Mouse (Mus musculus): Measurements from ENCODE around the gene Zfp652. TPM values are rescaled to one million over a fixed set of nuclear protein-coding genes. Genes with fewer than 3 reads are reported as not detected.

The Zfp652 gene
- polyA plus RNA-seq, 1 experiment from 2014 or later, result 36.8 TPM

- H3K9me3 ChIP-seq (ENCODE audit: control insufficient read depth, low read length), result no peaks in the 10 kb centered on the region
- H3K4me3 ChIP-seq (replicated peaks; ENCODE audit: low read length), result no peak overlapping the region
- H3K27ac ChIP-seq (ENCODE audit: low read length), result no peak overlapping the region
- H3K9ac ChIP-seq (replicated peaks; ENCODE audit: low read depth, low read length), result no peak overlapping the region
- peaks cover 33% of the 10 kb centered on the region for H3K4me1 ChIP-seq (replicated peaks; ENCODE audit: control insufficient read depth, insufficient read depth, low read length)
- ATAC-seq, result no peak
- 5% methylated on average over 22 of the region's 22 CpGs for WGBS
- no peak overlapping the region; the same call in 1 of the 2 replicates for H3K4me2 ChIP-seq (ENCODE audit: low read length)
- H3K27me3 ChIP-seq (replicated peaks; ENCODE audit: control insufficient read depth, insufficient read depth, low read length), result peaks cover 67% of the 10 kb centered on the region
- no peaks in the 10 kb centered on the region for H3K36me3 ChIP-seq (ENCODE audit: control insufficient read depth, insufficient read depth)
Measured at GRCm38 (mm10) chr11:95834143-95834667, 121.7 kb downstream of the Zfp652 start.

DNA sequence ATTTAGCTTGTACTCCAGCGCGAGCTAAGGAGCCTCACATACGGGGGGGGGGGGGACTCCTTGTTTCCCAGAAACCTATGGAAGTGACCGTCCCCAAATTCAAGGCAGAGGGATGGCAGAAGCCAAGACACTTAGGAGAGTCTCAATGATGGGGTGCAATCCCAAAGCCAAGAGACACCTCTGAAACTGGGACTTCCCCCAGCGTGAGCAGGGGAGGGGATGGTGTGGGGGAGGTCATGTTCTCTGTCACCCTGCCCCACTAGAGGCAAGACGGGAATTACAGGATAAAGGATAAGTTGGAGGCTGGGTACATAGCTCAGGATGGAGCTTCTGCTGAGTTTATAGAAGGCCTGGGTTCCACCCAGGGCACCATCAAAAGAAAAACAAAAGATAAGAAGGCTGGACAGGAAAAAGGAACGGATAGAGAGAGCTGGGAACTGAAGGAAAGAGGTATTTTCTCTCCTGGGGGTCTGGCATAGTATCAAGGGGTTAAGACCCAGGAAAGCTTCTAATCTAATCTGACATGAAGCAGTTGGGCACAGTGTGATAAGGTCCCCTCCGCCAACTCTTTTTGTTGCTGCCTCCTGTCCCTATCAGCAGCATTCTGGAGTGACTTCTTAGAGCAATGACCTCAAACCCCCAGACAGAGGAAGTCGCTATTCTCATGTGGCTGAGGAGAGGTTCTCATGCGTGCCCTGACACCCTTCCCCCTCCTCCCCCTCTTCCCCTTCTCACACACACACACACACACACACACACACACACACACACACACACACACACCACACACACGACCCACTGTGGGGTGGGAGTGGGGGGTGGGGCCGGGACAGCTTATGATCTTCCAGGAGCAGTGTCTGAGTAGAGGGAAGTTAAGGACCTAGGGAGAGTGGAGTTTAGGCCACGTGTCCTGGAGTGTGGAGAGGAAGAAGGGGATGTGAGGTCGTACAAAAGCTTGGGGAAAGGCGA, 122.6 kb downstream of the Zfp652 start:
- Histone ChIP-seq H3K4me2 (ENCODE audit: low read length) (no peak overlapping the region), H3K27me3 (replicated peaks; ENCODE audit: control insufficient read depth, insufficient read depth, low read length) (peaks cover 58% of the 10 kb centered on the region), H3K4me3 (replicated peaks; ENCODE audit: low read length) (no peak overlapping the region), H3K36me3 (ENCODE audit: control insufficient read depth, insufficient read depth) (no peaks in the 10 kb centered on the region), H3K9ac (replicated peaks; ENCODE audit: low read depth, low read length) (no peak overlapping the region), H3K4me1 (replicated peaks; ENCODE audit: control insufficient read depth, insufficient read depth, low read length) (peaks cover 36% of the 10 kb centered on the region), H3K27ac (ENCODE audit: low read length) (no peak overlapping the region), H3K9me3 (ENCODE audit: control insufficient read depth, low read length) (no peaks in the 10 kb centered on the region)
- no peak for ATAC-seq
- 24% methylated on average over 15 of the region's 15 CpGs for WGBS

- Histone ChIP-seq H3K4me2 (ENCODE audit: low read length) (no peak overlapping the region), H3K36me3 (ENCODE audit: control insufficient read depth, insufficient read depth) (no peaks in the 10 kb centered on the region), H3K4me1 (replicated peaks; ENCODE audit: control insufficient read depth, insufficient read depth, low read length) (peaks cover 30% of the 10 kb centered on the region), H3K4me3 (replicated peaks; ENCODE audit: low read length) (no peak overlapping the region), H3K27ac (ENCODE audit: low read length) (no peak overlapping the region), H3K9ac (replicated peaks; ENCODE audit: low read depth, low read length) (no peak overlapping the region), H3K9me3 (ENCODE audit: control insufficient read depth, low read length) (no peaks in the 10 kb centered on the region), H3K27me3 (replicated peaks; ENCODE audit: control insufficient read depth, insufficient read depth, low read length) (peaks cover 54% of the 10 kb centered on the region)
- ATAC-seq, result no peak
- WGBS, result 56% methylated on average over 6 of the region's 6 CpGs
Measured at GRCm38 (mm10) chr11:95835832-95836231, 123.4 kb downstream of the Zfp652 start.

DNA sequence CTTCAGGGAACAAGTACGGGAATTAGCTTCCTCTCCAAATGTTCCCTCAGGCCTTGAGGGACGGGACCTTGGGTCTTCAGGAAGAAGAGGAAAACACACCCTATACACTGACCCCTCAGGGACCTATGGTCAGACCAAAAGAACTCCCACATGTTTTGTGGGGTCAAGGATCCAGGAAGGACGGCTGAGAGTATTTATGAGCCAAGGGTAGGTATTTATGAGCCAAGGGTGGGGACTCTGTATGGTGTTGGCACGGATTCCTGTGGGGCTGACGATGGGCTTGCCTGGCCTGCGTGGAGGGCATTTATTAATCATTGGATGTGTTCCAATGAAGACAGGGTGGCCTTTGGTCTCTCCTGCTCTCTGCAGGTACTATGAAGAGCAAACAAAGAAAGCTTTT, 124.0 kb downstream of the Zfp652 start:
- ATAC-seq, result no peak
- H3K4me2 ChIP-seq (ENCODE audit: low read length), result no peak overlapping the region

GRCm38 (mm10) chr11:95837059-95837458, 124.6 kb downstream of the Zfp652 start, which contains the start of gene Gngt2:
Gene Gngt2, plus strand, starts transcription at chr11:95837216.
- no peaks in the 10 kb centered on the region for H3K36me3 ChIP-seq (ENCODE audit: control insufficient read depth, insufficient read depth)
- no peak within 1 kb of the TSS for H3K4me2 ChIP-seq (ENCODE audit: low read length)
- peaks cover 24% of the 10 kb centered on the region for H3K4me1 ChIP-seq (replicated peaks; ENCODE audit: control insufficient read depth, insufficient read depth, low read length)
- no peak for ATAC-seq
- H3K4me3 ChIP-seq (replicated peaks; ENCODE audit: low read length), result no peak within 1 kb of the TSS
- no peak within 1 kb of the TSS for H3K9ac ChIP-seq (replicated peaks; ENCODE audit: low read depth, low read length)
- peaks cover 46% of the 10 kb centered on the region for H3K27me3 ChIP-seq (replicated peaks; ENCODE audit: control insufficient read depth, insufficient read depth, low read length)
- no peaks in the 10 kb centered on the region for H3K9me3 ChIP-seq (ENCODE audit: control insufficient read depth, low read length)
- WGBS, result 60% methylated on average over 10 of the region's 10 CpGs
- no peak within 1 kb of the TSS for H3K27ac ChIP-seq (ENCODE audit: low read length)

More for the DNA sequence above, 124.0 kb downstream of the Zfp652 start:
- Histone ChIP-seq H3K4me3 (replicated peaks; ENCODE audit: low read length) (no peak overlapping the region), H3K27me3 (replicated peaks; ENCODE audit: control insufficient read depth, insufficient read depth, low read length) (peaks cover 52% of the 10 kb centered on the region), H3K9me3 (ENCODE audit: control insufficient read depth, low read length) (no peaks in the 10 kb centered on the region), H3K4me1 (replicated peaks; ENCODE audit: control insufficient read depth, insufficient read depth, low read length) (peaks cover 24% of the 10 kb centered on the region), H3K9ac (replicated peaks; ENCODE audit: low read depth, low read length) (no peak overlapping the region), H3K27ac (ENCODE audit: low read length) (no peak overlapping the region), H3K36me3 (ENCODE audit: control insufficient read depth, insufficient read depth) (no peaks in the 10 kb centered on the region)
- WGBS, result 49% methylated on average over 6 of the region's 6 CpGs

GRCm38 (mm10) chr11:95838598-95838997, 126.1 kb downstream of the Zfp652 start:
- no peak overlapping the region for H3K27ac ChIP-seq (ENCODE audit: low read length)
- peaks cover 30% of the 10 kb centered on the region for H3K27me3 ChIP-seq (replicated peaks; ENCODE audit: control insufficient read depth, insufficient read depth, low read length)

DNA sequence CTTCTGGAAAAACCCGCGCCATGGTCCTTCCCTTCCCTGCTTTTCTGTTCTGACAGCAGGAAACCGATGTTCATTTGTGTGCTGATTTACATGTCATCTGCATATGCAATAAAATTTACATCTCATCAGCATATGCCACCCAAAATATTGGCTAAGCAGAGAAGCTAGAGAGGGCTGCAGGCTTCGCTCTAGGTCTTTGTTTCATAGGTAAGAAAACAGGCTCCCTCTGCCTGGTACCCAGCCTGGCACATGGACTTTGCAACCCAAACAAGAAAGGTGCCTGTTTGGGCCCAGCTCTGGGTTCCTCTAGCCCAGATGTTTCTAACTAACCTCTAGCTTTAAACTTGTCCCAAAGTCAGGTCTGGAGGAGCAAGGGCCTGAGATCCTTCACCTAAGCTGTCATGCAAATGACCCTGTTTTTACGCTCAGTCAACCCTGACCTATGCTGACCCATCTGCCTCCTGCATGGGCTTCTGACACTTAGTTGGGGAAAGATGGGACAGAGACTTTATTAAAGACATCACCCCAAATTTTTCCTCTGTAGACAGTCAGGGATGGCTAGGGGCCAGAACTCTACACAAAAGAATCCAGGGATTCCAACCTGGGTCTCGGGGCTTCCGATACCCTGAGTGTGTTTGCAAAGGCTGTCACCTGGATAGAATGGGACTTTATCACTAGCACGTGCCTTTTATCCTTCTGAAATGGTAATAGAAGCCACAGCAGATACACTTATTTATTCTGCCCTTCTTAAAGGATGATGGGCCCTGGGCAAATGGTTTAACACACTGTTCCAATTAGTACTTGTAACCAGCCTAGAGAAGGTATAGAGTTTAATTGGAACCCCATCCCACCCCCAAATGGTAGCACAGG, 126.8 kb downstream of the Zfp652 start:
- Histone ChIP-seq H3K36me3 (ENCODE audit: control insufficient read depth, insufficient read depth) (no peaks in the 10 kb centered on the region), H3K27ac (ENCODE audit: low read length) (no peak overlapping the region), H3K4me1 (replicated peaks; ENCODE audit: control insufficient read depth, insufficient read depth, low read length) (peaks cover 18% of the 10 kb centered on the region), H3K4me3 (replicated peaks; ENCODE audit: low read length) (no peak overlapping the region), H3K27me3 (replicated peaks; ENCODE audit: control insufficient read depth, insufficient read depth, low read length) (peaks cover 24% of the 10 kb centered on the region), H3K9me3 (ENCODE audit: control insufficient read depth, low read length) (no peaks in the 10 kb centered on the region), H3K4me2 (ENCODE audit: low read length) (no peak overlapping the region), H3K9ac (replicated peaks; ENCODE audit: low read depth, low read length) (no peak overlapping the region)
- peak; percentile 61 for ATAC-seq
- 49% methylated on average over 8 of the region's 8 CpGs for WGBS

More at GRCm38 (mm10) chr11:95838598-95838997, 126.1 kb downstream of the Zfp652 start:
- H3K36me3 ChIP-seq (ENCODE audit: control insufficient read depth, insufficient read depth), result no peaks in the 10 kb centered on the region
- H3K4me2 ChIP-seq (ENCODE audit: low read length), result no peak overlapping the region
- WGBS, result 77% methylated on average over 4 of the region's 4 CpGs
- H3K9me3 ChIP-seq (ENCODE audit: control insufficient read depth, low read length), result no peaks in the 10 kb centered on the region
- no peak overlapping the region for H3K4me3 ChIP-seq (replicated peaks; ENCODE audit: low read length)
- H3K9ac ChIP-seq (replicated peaks; ENCODE audit: low read depth, low read length), result no peak overlapping the region
- no peak; the same call in 1 of the 2 replicates for ATAC-seq
- peaks cover 24% of the 10 kb centered on the region for H3K4me1 ChIP-seq (replicated peaks; ENCODE audit: control insufficient read depth, insufficient read depth, low read length)

- Histone ChIP-seq H3K4me1 (replicated peaks; ENCODE audit: control insufficient read depth, insufficient read depth, low read length) (peaks cover 17% of the 10 kb centered on the region), H3K4me3 (replicated peaks; ENCODE audit: low read length) (no peak overlapping the region), H3K36me3 (ENCODE audit: control insufficient read depth, insufficient read depth) (no peaks in the 10 kb centered on the region), H3K9me3 (ENCODE audit: control insufficient read depth, low read length) (no peaks in the 10 kb centered on the region), H3K9ac (replicated peaks; ENCODE audit: low read depth, low read length) (no peak overlapping the region), H3K27ac (ENCODE audit: low read length) (no peak overlapping the region), H3K4me2 (ENCODE audit: low read length) (no peak overlapping the region), H3K27me3 (replicated peaks; ENCODE audit: control insufficient read depth, insufficient read depth, low read length) (peaks cover 11% of the 10 kb centered on the region)
- ATAC-seq, result no peak
- 76% methylated on average over 5 of the region's 5 CpGs for WGBS
Measured at GRCm38 (mm10) chr11:95840694-95841497, 128.4 kb downstream of the Zfp652 start.
